Mouse (Mus musculus): Measurements from ENCODE around the gene Rsph3b. TPM values are rescaled to one million over a fixed set of nuclear protein-coding genes. Genes with fewer than 3 reads are reported as not detected.

The Rsph3b gene
- polyA plus RNA-seq (2014; fragmentation: Illumina TruSeq; extraction: RNeasy Lipid Tissue Mini Kit (QIAGEN cat#74804); ENCODE audit: low read depth, low replicate concordance), result 35.3 TPM

DNA sequence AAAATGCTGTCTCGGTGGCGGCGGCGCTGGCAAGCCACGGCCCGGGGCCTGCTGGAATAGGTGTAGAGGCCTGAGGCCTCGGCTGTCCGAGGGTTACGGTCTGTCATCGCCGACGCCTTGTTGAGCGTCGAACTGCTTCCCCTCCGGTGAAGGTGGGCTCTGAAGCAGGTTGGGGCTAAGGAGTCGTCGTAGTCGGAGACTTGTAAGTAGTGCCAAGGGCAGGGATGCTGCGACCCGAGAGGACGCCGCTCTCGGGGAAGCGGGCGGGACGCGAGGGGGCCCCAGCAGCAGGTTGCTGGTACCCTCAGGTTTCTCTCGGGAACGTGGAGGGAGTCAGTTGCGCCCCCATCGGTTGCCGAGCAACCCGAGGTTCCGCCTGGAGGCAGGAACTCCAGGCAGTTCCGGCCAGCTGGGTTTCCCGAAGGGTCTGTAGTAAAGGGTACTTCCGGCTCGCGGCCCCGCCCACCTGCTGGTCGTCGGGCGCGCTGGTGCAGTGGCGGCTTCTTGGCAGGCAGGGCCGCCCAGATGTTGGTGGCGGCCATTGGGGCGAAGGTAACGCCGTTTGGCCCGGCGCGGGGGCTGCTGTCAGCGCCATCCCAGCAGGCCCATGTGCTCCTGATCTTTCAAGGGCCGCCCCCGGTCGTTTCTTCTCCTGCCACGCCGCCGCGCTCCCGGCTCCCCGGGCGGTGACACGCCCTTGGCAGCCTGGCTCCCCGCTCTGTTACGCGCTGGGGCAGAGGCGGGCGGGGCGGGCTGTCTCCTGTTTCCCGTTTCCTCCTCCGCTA lies at the start of gene Rsph3b:
Rsph3b (minus strand) TSS at position 699 of the 785 bp plus-strand sequence.

DNA sequence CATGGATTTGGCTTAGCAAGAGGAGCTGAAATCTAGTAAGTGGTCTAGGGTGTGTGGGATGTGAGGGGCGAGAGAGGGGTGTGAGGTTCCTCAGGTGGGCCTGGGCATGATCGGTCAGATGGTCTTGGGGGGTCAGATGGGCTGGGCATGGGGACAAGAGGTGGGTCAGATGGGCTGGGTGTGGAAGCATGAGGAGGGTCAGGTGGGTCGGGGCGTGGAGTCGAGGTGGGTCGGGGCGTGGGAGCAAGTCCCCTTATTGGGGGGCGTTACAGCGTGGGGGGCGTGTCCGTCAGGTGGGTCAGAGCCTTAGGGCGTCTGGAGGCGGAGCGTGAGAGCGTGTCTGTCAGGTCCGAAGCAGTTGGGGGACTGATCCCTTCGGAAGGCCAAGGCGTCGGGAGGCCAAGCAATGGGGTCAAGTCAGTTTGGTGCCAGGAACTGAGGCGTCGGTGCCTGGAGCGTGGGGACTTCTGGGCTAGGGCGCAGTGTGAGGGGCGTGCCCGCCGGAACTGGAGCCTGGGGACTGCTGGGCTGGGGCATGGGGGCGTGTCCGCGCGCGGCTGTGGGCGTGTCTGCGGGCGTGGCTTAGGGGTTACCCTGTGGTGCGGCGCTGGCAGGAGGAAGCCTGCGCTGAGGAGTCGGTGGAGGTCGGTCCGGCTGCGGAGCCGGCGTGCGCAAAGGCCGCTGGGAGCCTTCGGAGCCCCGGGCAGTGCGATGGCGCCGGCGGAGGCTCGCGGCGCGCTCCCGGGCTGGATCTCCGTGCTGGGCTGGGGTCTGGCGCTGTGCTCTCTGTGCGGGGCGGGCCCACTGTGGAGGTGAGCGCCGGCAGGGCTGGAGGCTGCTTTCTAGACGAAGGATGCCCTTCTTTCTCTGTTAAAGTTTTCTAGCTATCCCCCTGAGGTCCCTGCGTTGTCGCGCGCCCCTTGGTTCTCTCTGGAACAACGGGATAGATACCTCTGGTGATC lies 30.1 kb upstream of the Rsph3b start, which contains the start of gene Gm49721:
Gm49721 (plus strand) TSS at position 618 of the 962 bp plus-strand sequence.

DNA sequence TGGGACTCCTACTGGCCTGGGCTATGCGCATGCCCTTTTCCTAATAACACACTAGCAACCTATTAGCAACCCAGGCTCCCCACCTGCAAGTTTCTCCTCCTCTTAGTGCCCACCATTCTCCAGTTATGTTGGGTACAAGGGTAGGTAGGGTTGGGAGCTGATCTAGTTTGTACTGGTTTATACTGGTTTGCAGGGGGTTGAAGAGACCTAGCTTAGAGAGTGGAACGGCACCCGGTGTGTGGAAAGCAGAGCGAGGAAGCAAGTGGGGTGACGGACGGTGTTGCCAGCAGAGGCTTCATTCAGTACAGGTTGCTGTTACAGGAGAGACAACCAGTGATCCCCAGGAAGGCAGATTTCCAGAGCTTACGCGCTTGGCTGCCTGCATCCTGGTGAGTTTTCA lies 21.9 kb upstream of the Rsph3b start, which contains the start of gene Rnaset2b:
Rnaset2b (plus strand) TSS at position 301 of the 400 bp plus-strand sequence.

DNA sequence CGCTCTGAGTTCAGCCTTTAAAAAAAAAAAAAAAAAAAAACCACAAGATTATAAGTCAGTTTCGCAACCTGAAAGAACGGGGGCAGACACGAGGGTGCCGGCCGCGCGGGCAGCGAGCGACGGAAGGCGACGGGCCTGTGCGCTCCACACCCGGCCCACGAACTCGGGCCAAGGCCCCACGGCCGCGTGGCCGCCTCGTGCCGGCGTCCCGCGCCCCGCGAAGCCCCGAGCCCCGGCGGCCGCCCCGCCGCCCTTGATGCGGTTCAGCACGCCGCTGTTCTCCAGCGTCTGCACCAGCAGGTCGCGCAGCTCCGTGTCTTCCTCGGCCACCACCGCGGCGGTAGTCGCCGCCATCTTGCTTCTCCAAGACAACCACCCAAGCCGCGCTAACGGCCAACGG lies 12.3 kb upstream of the Rsph3b start, which contains the start of gene Tagap1:
Tagap1 (minus strand) TSS at position 381 of the 400 bp plus-strand sequence.

Other genes with a start within 250 kb of the Rsph3b start
- gene Ezr, start 165.9 kb downstream of the Rsph3b start, polyA plus RNA-seq (2014; fragmentation: Illumina TruSeq; extraction: RNeasy Lipid Tissue Mini Kit (QIAGEN cat#74804); ENCODE audit: low read depth, low replicate concordance), result 277 TPM
- gene Tagap1, start 12.5 kb upstream of the Rsph3b start, polyA plus RNA-seq (2014; fragmentation: Illumina TruSeq; extraction: RNeasy Lipid Tissue Mini Kit (QIAGEN cat#74804); ENCODE audit: low read depth, low replicate concordance), result 16.6 TPM
- 348 TPM for gene Rnaset2b, start 22.0 kb upstream of the Rsph3b start, polyA plus RNA-seq (2014; fragmentation: Illumina TruSeq; extraction: RNeasy Lipid Tissue Mini Kit (QIAGEN cat#74804); ENCODE audit: low read depth, low replicate concordance)
- not detected for gene Gm49721, start 30.2 kb upstream of the Rsph3b start, polyA plus RNA-seq (2014; fragmentation: Illumina TruSeq; extraction: RNeasy Lipid Tissue Mini Kit (QIAGEN cat#74804); ENCODE audit: low read depth, low replicate concordance)
- not detected for gene Gm1604a, start 76.9 kb upstream of the Rsph3b start, polyA plus RNA-seq (2014; fragmentation: Illumina TruSeq; extraction: RNeasy Lipid Tissue Mini Kit (QIAGEN cat#74804); ENCODE audit: low read depth, low replicate concordance)
- 0.54 TPM for gene Rps6ka2, start 221.4 kb upstream of the Rsph3b start, polyA plus RNA-seq (2014; fragmentation: Illumina TruSeq; extraction: RNeasy Lipid Tissue Mini Kit (QIAGEN cat#74804); ENCODE audit: low read depth, low replicate concordance)